Mouse (Mus musculus) lung, adult 2 months (tissue): ENCODE measurements around the gene Foxo6.

Experiments used
- CTCF ChIP-seq: fragments of 200-500 bp; IDR thresholded peaks from 2 replicates; pipeline ENCODE4 v1.5.1; 2011; ENCODE audit warnings: mild to moderate bottlenecking, low read length, control low read depth; ENCODE audit not compliant: insufficient read depth
- POLR2A ChIP-seq: fragments of 200-500 bp; IDR thresholded peaks from 2 replicates; pipeline ENCODE4 v1.6.1; 2011; ENCODE audit warnings: low read depth, mild to moderate bottlenecking, control low read depth, low read length, borderline replicate concordance; ENCODE audit errors: extremely low read depth

- TF ChIP-seq CTCF (peak; percentile 45; the same call in 1 of the 2 replicates), POLR2A (no peak)
These were observed 12.1 kb upstream of the Foxo6 start for GRCm38 (mm10) chr4:120299287-120299686.
